Mouse (Mus musculus): ENCODE results near the gene Kcna7. TPM values are rescaled to one million over a fixed set of nuclear protein-coding genes. Genes with fewer than 3 reads are reported as not detected.
A peak's percentile ranks its signal among the peaks of the same experiment; 100 is the strongest.
"Not testable (repeated sequence)": the region's sequence is repeated elsewhere in the genome, so short reads cannot be mapped to it uniquely, and the experiment has no call there.

Gene Kcna7
- total RNA-seq, 1 experiment from 2014 or later: not detected

- DNase-seq: peak; percentile 79
These were observed 10.3 kb upstream of the Kcna7 start for GRCm38 (mm10) chr7:45395129-45395541.

GRCm38 (mm10) chr7:45395578-45396336 lies 9.7 kb upstream of the Kcna7 start, which contains the start of gene Snrnp70:
Gene Snrnp70 (minus strand): TSS chr7:45395742.
- DNase-seq: peak; percentile 100

- not testable (repeated sequence) for DNase-seq
These were observed 9.1 kb upstream of the Kcna7 start for GRCm38 (mm10) chr7:45396337-45396775.

GRCm38 (mm10) chr7:45396787-45397186 lies 8.7 kb upstream of the Kcna7 start:
- DNase-seq: no peak

- no peak for DNase-seq
These were observed 3.9 kb upstream of the Kcna7 start for GRCm38 (mm10) chr7:45401521-45402085.

GRCm38 (mm10) chr7:45403532-45404261 lies 1.8 kb upstream of the Kcna7 start:
- peak; percentile 85 for DNase-seq

GRCm38 (mm10) chr7:45406157-45407156 lies 1.0 kb downstream of the Kcna7 start:
- DNase-seq: peak; percentile 35

- DNase-seq: no peak
These were observed 2.4 kb downstream of the Kcna7 start for GRCm38 (mm10) chr7:45407836-45408235.

- no peak for DNase-seq
These were observed 2.9 kb downstream of the Kcna7 start for GRCm38 (mm10) chr7:45408351-45408750.

GRCm38 (mm10) chr7:45408949-45409348 lies 3.5 kb downstream of the Kcna7 start:
- DNase-seq: no peak

- DNase-seq: no peak
These were observed 4.2 kb downstream of the Kcna7 start for GRCm38 (mm10) chr7:45409497-45410163.

GRCm38 (mm10) chr7:45412421-45412820 lies 7.0 kb downstream of the Kcna7 start:
- DNase-seq: no peak

- peak; percentile 40 for DNase-seq
These were observed 7.8 kb downstream of the Kcna7 start, which contains the start of gene Ntf5 for GRCm38 (mm10) chr7:45413113-45413863. Gene Ntf5 (plus strand): TSS chr7:45413695.

GRCm38 (mm10) chr7:45413864-45414739 lies 8.6 kb downstream of the Kcna7 start:
- DNase-seq: no peak

GRCm38 (mm10) chr7:45414740-45415224 lies 9.3 kb downstream of the Kcna7 start:
- DNase-seq: no peak

GRCm38 (mm10) chr7:45415636-45416035 lies 10.2 kb downstream of the Kcna7 start:
- no peak for DNase-seq

- no peak for DNase-seq
These were observed 12.6 kb downstream of the Kcna7 start for GRCm38 (mm10) chr7:45417962-45418492.

GRCm38 (mm10) chr7:45419859-45420614 lies 14.6 kb downstream of the Kcna7 start:
- no peak for DNase-seq

All from adrenal gland, postnatal 14 days (tissue).